Mouse (Mus musculus) erythroblast, embryonic 14.5 days (primary cell): ENCODE measurements around the gene Pola1. TPM values are rescaled to one million over a fixed set of nuclear protein-coding genes. Genes with fewer than 3 reads are reported as not detected.
"Not testable (repeated sequence)": the region's sequence is repeated elsewhere in the genome, so short reads cannot be mapped to it uniquely, and the experiment has no call there.

Experiments
- H3K27me3 ChIP-seq: 2 replicates; pipeline ENCODE4 v1.6.1; 2012; ENCODE audit warnings: inconsistent platforms; ENCODE audit not compliant: control insufficient read depth
- H3K36me3 ChIP-seq: 2 replicates; pipeline ENCODE4 v1.6.1; 2012; ENCODE audit warnings: mild to moderate bottlenecking, inconsistent platforms; ENCODE audit not compliant: control insufficient read depth
- H3K4me1 ChIP-seq: 2 replicates; pipeline ENCODE4 v1.6.1; 2012; ENCODE audit warnings: inconsistent platforms; ENCODE audit not compliant: control insufficient read depth
- H3K4me3 ChIP-seq: replicated peaks from 2 replicates; pipeline ENCODE3; 2012; ENCODE audit warnings: moderate library complexity, mild to moderate bottlenecking, inconsistent platforms
- H3K9me3 ChIP-seq: 2 replicates; pipeline ENCODE4 v1.6.1; 2012; ENCODE audit warnings: low read length, inconsistent platforms, mixed read lengths; ENCODE audit not compliant: control insufficient read depth
- GATA1 ChIP-seq: IDR thresholded peaks from 2 replicates; pipeline ENCODE4 v1.6.1; 2012; ENCODE audit warnings: low read length, inconsistent platforms, mixed read lengths
- TAL1 ChIP-seq: IDR thresholded peaks from 3 replicates; pipeline ENCODE4 v1.6.1; 2012; ENCODE audit warnings: low read length, inconsistent platforms, mixed read lengths
- polyA plus RNA-seq: library from polyadenylated mRNA; stranded (reverse); fragments of >175 nt; gene quantifications from 2 replicates; pipeline ENCODE4 v1.2.3, GENCODE M21; 2012

The Pola1 gene
- polyA plus RNA-seq, 1 experiment: 0.58 TPM

DNA sequence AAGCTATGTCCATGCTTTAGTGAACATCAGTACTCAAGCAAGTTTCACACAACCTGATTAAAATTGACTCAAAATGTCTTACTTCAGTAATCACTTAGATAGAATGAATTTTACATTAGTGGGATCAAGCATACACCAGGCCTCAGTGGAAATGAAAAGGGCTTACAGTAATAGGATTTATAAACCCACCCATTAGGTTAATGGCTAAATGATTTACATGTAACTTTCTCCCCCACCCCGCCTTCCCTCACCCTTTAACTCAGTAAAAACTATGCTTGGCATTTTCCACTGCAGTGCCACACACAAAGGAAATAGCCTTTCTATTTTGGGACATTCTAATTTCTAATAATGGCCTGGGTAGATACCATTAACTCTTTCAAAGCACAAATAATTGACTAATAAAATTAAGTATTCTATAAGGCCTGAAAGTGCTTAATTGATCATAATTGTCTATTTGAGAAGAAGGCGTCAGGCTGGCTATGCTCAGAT lies 129.0 kb downstream of the Pola1 start:
- H3K4me1 ChIP-seq: no peaks in the 10 kb centered on the region
- no peaks in the 10 kb centered on the region for H3K9me3 ChIP-seq
- TF ChIP-seq TAL1 (no peak), GATA1 (no peak)
- H3K27me3 ChIP-seq: no peaks in the 10 kb centered on the region
- no peak overlapping the region for H3K4me3 ChIP-seq
- peaks cover 9% of the 10 kb centered on the region for H3K36me3 ChIP-seq

DNA sequence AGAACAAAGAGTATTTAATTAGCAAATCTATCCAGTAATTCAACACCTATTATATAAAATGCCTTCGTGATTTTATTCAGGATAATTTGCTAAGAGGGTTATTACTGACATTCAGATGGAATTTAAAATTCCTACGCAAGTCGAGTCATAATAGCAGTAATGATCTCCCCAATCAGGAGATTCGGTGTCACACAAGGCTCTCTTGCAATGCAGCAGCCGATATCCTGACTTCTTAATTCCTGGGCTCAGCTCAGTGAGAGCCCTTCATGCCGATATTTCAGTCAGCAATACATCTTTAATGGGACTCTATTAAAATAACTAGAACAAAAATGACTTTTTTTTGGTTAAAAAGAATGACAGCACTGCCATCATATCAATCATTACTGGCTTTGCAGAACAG lies 134.4 kb downstream of the Pola1 start:
- Histone ChIP-seq H3K4me1 (no peaks in the 10 kb centered on the region), H3K36me3 (peaks cover 2% of the 10 kb centered on the region), H3K27me3 (no peaks in the 10 kb centered on the region), H3K4me3 (no peak overlapping the region), H3K9me3 (no peaks in the 10 kb centered on the region)
- TF ChIP-seq GATA1: no peak
- no peak for TF ChIP-seq TAL1

DNA sequence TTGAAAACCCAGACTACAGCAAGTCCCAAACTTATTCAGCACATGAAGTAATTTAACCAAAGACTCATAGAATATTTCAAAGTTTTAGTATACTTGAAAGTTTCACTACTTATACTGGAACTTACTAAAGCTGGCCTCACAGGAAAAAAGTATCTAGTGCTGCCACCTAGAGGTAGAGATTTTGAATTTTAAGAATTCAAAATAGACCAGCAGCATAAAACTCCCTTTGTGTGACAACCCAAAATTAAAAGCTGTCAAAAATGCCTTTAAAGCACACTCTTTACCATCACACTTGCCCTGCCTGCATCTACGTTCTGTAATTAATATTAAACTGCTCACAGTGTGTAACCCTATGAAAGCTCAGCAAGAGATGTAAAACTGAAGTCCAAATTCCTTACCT lies 166.2 kb downstream of the Pola1 start:
- Histone ChIP-seq H3K36me3 (peaks cover 27% of the 10 kb centered on the region), H3K27me3 (no peaks in the 10 kb centered on the region), H3K4me1 (no peaks in the 10 kb centered on the region), H3K9me3 (no peaks in the 10 kb centered on the region), H3K4me3 (no peak overlapping the region)
- TF ChIP-seq TAL1: no peak
- TF ChIP-seq GATA1: no peak

- Histone ChIP-seq H3K4me3 (no peak overlapping the region), H3K36me3 (peaks cover 3% of the 10 kb centered on the region; the same call in 1 of the 2 replicates)
Measured at GRCm38 (mm10) chrX:93429738-93430260, 202.2 kb downstream of the Pola1 start.

DNA sequence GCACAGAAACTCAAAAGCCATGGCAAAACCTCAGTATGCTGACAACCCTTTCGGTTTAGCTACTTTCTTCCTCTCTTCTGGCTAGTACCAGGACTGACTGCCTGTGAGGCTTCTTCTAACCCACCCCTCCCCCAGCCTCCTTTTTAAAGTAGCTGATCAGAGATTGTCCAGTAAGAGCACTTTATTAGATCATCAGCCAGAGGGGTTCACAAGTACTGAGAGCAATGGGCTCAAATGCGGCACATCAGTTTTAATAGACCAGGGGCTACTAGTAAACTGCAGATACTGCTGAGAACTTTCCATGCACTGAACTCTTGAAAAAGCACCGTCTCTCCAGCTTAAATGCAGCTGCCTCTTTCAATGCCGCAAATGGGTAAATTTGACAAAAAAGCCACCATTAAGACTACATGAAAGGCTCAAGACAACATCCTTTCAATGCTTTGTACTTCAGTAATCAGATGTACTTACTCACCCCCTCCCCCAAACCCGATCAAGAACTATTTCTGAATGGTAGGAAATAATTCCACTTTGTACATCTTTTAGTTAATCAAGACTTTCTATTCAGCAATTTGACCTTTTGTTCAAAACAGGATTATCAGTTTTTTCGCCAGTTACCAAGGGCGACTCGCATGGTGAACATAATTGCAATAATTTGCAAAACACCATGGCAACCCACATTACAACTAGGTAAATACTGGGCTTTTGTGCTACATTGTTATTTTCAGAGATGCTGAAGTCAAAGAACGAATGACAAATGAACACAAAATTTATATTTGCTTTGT lies 202.8 kb downstream of the Pola1 start:
- Histone ChIP-seq H3K4me3 (no peak overlapping the region), H3K4me1 (no peaks in the 10 kb centered on the region), H3K27me3 (no peaks in the 10 kb centered on the region), H3K36me3 (peaks cover 3% of the 10 kb centered on the region; the same call in 1 of the 2 replicates), H3K9me3 (no peaks in the 10 kb centered on the region)
- no peak for TF ChIP-seq GATA1
- no peak for TF ChIP-seq TAL1

More at GRCm38 (mm10) chrX:93429738-93430260, 202.2 kb downstream of the Pola1 start:
- no peaks in the 10 kb centered on the region for H3K4me1 ChIP-seq
- H3K9me3 ChIP-seq: no peaks in the 10 kb centered on the region
- TF ChIP-seq GATA1 (no peak), TAL1 (no peak)
- no peaks in the 10 kb centered on the region for H3K27me3 ChIP-seq

- peaks cover 27% of the 10 kb centered on the region for H3K36me3 ChIP-seq
- peaks cover 32% of the 10 kb centered on the region for H3K4me1 ChIP-seq
- H3K9me3 ChIP-seq, H3K4me3 ChIP-seq, H3K27me3 ChIP-seq: not testable (repeated sequence)
Measured at GRCm38 (mm10) chrX:93400871-93401270, 231.1 kb downstream of the Pola1 start.

DNA sequence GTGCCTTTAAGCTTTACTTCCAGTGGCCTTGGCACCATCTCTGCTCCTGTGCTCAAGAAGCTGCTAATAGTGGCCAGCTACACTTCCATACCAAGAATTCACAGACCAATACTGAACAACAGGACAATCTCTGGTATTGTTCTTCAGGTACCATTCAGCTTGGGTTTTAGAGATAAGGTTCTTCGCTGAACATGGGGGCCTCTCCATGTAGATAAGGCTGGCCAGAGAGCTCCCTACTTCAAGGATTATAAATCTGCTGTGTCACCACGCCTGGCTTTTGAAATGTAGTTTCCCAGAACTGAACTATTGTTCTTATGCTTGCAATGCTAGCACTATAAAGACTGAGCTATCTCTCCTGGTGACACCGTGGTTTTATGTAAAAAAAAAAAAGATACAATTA lies 234.9 kb downstream of the Pola1 start:
- Histone ChIP-seq H3K4me3 (no peak overlapping the region), H3K27me3 (no peaks in the 10 kb centered on the region), H3K36me3 (peaks cover 32% of the 10 kb centered on the region), H3K9me3 (no peaks in the 10 kb centered on the region), H3K4me1 (peaks cover 28% of the 10 kb centered on the region)
- TF ChIP-seq GATA1 (no peak), TAL1 (no peak)

DNA sequence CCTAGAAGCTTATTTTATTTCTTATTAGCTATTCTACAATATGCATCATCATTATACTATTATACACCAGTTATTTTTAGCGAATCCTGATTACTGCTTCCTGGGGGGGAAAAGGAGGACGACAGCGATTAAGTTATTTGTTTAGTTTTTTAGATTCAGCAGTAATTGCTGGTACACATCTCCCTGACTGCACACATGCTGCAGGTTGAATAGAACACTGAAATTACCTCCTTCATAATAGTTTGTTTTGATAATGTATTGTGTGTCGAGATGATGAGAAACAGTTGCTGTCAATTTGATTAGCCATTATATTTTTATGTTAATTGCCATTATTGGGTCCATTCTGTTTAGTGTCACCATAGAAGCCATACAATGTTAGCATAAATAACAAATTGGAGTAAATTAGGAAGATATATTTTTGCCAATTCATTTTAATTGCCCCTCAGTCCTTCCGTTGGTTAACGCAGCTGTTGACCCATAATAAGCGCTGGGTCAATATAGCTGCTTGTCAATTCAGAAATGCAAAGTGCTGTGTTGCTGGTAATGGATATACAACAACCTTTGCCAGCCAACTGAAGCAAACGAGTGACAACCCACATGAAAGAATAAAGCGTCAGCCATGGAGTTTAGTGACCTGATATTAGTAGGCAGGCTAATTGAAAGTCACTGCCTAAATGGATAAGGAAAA lies 254.5 kb downstream of the Pola1 start:
- Histone ChIP-seq H3K36me3 (peaks cover 12% of the 10 kb centered on the region), H3K4me3 (no peak overlapping the region), H3K27me3 (no peaks in the 10 kb centered on the region), H3K9me3 (no peaks in the 10 kb centered on the region), H3K4me1 (no peaks in the 10 kb centered on the region)
- no peak for TF ChIP-seq GATA1
- no peak for TF ChIP-seq TAL1

GRCm38 (mm10) chrX:93373503-93373902 lies 258.5 kb downstream of the Pola1 start:
- H3K27me3 ChIP-seq: no peaks in the 10 kb centered on the region
- H3K4me1 ChIP-seq: no peaks in the 10 kb centered on the region
- H3K9me3 ChIP-seq: no peaks in the 10 kb centered on the region
- TF ChIP-seq TAL1: no peak
- no peak for TF ChIP-seq GATA1
- H3K4me3 ChIP-seq: no peak overlapping the region
- peaks cover 14% of the 10 kb centered on the region for H3K36me3 ChIP-seq
